Mouse (Mus musculus) forebrain, embryonic 15.5 days (tissue): ENCODE results near the gene Gpsm1. TPM values are rescaled to one million over a fixed set of nuclear protein-coding genes. Genes with fewer than 3 reads are reported as not detected.

Source experiments
- ATAC-seq: fragments of 200-750 bp; cut with Nextera tagmentation; replicated peaks from 2 replicates; pipeline ENCODE4 v1.8.0; 2017; ENCODE audit warnings: mild to moderate bottlenecking, moderate TSS enrichment, moderate library complexity
- H3K27ac ChIP-seq: fragments of 300-500 bp; sonication (generic); replicated peaks from 2 replicates; pipeline ENCODE4 v1.5.1; 2015; ENCODE audit warnings: mild to moderate bottlenecking, inconsistent platforms
- H3K27me3 ChIP-seq: fragments of 300-500 bp; sonication (generic); 2 replicates; pipeline ENCODE4 v1.6.1; 2015; ENCODE audit warnings: inconsistent platforms
- H3K36me3 ChIP-seq: fragments of 300-500 bp; sonication (generic); 2 replicates; pipeline ENCODE4 v1.6.1; 2015; ENCODE audit warnings: mild to moderate bottlenecking, inconsistent platforms
- H3K4me1 ChIP-seq: fragments of 300-500 bp; sonication (generic); 2 replicates; pipeline ENCODE4 v1.6.1; 2015; ENCODE audit warnings: inconsistent platforms
- H3K4me2 ChIP-seq: fragments of 300-500 bp; sonication (generic); replicated peaks from 2 replicates; pipeline ENCODE4 v1.6.1; 2015; ENCODE audit warnings: mild to moderate bottlenecking, inconsistent platforms
- H3K4me3 ChIP-seq: fragments of 300-500 bp; sonication (generic); 2 replicates; pipeline ENCODE4 v1.5.1; 2015; ENCODE audit warnings: mild to moderate bottlenecking, inconsistent platforms
- H3K9ac ChIP-seq: fragments of 300-500 bp; sonication (generic); replicated peaks from 2 replicates; pipeline ENCODE4 v1.6.1; 2015; ENCODE audit warnings: mild to moderate bottlenecking, inconsistent platforms
- H3K9me3 ChIP-seq: fragments of 300-500 bp; sonication (generic); 2 replicates; pipeline ENCODE4 v1.6.1; 2016; ENCODE audit warnings: inconsistent platforms
- WGBS: fragments of 180-500 bp; shearing (Covaris S2); methylation state at CpG from one replicate; pipeline ENCODE4 v1.1.7; 2015; ENCODE audit warnings: mixed read lengths; 5-methylcytosine and 5-hydroxymethylcytosine counted together
- polyA plus RNA-seq: library from polyadenylated mRNA; unstranded; fragments of >200 nt; fragmentation: Nextera tagmentation; extraction: Ambion mirVana; gene quantifications from 2 replicates; pipeline ENCODE4 v1.2.1, GENCODE M21; 2015

Gene Gpsm1
- polyA plus RNA-seq, 1 experiment from 2014 or later, result 151 TPM

DNA sequence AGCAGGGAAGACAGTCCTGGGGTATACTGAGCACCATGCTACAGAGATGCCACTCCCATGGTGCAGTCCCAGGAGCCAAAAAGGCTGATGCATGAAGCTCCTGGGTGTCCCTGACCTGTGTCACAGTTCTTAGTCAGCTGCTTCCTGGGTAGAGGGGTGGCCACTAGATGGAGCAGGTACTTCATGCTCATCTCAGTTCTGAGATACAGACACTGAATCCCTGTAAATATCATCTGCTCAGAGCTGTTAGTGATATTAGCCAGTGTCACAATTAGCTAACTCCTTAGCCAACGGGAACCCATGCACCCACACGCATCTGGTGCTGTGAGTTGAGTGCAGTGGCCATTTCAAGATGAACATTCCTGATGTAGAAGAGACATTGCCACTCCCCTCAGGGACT, 9.6 kb downstream of the Gpsm1 start:
- Histone ChIP-seq H3K4me3 (no peak overlapping the region), H3K4me2 (no peak overlapping the region), H3K36me3 (peaks cover 61% of the 10 kb centered on the region), H3K9me3 (no peaks in the 10 kb centered on the region), H3K4me1 (peaks cover 4% of the 10 kb centered on the region), H3K27me3 (no peaks in the 10 kb centered on the region), H3K9ac (no peak overlapping the region), H3K27ac (no peak overlapping the region)
- WGBS, result 91% methylated on average over 2 of the region's 2 CpGs
- no peak for ATAC-seq

DNA sequence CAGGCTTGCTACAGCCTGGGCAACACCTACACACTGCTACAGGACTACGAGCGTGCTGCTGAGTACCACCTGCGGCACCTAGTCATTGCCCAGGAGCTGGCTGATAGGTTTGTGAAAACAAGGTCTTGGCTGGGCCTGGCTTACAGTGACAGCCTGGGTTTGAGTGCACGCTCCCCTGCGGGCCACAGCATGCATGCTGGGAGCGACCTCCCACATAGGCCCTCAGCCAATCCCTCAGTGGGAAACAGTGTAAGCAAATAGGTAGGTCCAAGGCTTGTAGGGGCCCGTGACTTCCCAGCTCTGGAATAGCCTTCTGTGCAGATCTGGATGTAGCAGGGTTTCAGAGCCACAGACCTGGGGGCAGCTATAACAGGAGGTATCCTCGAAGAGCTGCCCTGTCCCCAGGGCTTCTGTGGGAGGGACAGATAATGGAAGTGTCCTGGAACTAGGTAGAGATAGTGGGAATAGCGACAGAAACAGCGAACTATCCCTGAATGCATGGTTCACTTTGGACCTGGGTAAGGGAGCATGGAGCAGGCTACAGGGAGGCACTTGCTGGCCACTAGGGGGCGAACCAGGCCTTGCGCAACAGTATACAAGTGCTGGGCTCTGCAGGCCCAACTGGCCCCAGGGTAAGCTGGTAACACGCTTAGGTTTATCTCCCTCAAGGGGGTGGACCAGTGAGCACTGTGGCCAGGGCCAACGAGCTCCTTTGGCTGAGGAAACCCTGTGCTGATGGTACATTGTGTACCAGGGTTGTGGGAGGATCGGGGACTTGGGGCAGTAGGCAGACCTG, 10.3 kb downstream of the Gpsm1 start:
- H3K36me3 ChIP-seq, result peaks cover 67% of the 10 kb centered on the region
- no peak overlapping the region for H3K27ac ChIP-seq
- H3K4me1 ChIP-seq, result no peaks in the 10 kb centered on the region
- no peak overlapping the region for H3K4me3 ChIP-seq
- H3K27me3 ChIP-seq, result no peaks in the 10 kb centered on the region
- peak; percentile 66; the same call in 1 of the 2 replicates for ATAC-seq
- H3K4me2 ChIP-seq, result no peak overlapping the region
- H3K9me3 ChIP-seq, result no peaks in the 10 kb centered on the region
- WGBS, result 67% methylated on average over 15 of the region's 15 CpGs
- no peak overlapping the region for H3K9ac ChIP-seq

DNA sequence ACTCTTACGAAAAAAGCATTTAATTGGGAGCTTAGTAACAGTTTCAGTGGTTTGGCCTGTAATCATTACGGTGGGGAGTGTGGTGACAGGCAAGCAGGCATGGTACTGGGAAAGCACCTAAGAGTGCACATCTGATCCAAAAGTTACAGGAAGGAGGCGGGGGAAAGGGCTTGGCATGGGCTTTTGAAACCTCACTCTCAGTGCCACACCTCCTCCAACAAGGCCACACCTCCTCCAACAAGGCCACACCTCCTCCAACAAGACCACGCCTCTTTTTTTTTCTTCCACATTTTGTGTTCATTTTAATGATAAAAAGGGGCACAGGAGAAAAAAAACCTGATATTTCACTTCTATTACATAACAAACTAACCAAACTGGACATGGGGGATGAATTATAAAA, 12.5 kb downstream of the Gpsm1 start:
- Histone ChIP-seq H3K27me3 (no peaks in the 10 kb centered on the region), H3K27ac (no peak overlapping the region), H3K36me3 (peaks cover 81% of the 10 kb centered on the region), H3K9me3 (no peaks in the 10 kb centered on the region), H3K4me3 (no peak overlapping the region), H3K9ac (no peak overlapping the region), H3K4me1 (no peaks in the 10 kb centered on the region), H3K4me2 (no peak overlapping the region)
- ATAC-seq, result no peak
- WGBS, result 86% methylated on average over 4 of the region's 4 CpGs

DNA sequence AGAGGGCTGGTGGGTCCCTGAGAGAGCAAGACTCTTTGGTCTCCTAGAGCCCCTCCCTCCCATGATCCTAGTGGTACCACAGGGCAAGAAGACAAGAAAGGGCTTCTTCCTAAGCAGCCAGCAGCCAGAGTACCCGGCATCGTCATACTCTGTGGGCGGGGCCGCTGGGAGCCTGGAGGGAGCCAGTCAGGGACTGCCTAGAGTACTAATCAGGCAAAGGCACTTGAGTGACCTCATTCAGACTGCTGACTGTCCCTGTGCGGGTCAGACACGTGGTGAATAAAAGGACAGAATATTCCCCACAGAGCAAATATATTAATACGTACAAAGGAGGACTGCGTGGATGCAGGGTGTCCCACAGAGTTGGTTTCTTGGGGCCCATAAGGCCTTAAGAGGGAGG, 14.1 kb downstream of the Gpsm1 start:
- H3K4me1 ChIP-seq, result no peaks in the 10 kb centered on the region
- no peaks in the 10 kb centered on the region for H3K9me3 ChIP-seq
- ATAC-seq, result no peak; the same call in 1 of the 2 replicates
- H3K9ac ChIP-seq, result no peak overlapping the region
- H3K36me3 ChIP-seq, result peaks cover 68% of the 10 kb centered on the region
- whole genome bisulfite sequencing, result 54% methylated on average over 8 of the region's 8 CpGs
- H3K4me2 ChIP-seq, result no peak overlapping the region
- H3K27ac ChIP-seq, result no peak overlapping the region
- no peaks in the 10 kb centered on the region for H3K27me3 ChIP-seq
- no peak overlapping the region for H3K4me3 ChIP-seq

DNA sequence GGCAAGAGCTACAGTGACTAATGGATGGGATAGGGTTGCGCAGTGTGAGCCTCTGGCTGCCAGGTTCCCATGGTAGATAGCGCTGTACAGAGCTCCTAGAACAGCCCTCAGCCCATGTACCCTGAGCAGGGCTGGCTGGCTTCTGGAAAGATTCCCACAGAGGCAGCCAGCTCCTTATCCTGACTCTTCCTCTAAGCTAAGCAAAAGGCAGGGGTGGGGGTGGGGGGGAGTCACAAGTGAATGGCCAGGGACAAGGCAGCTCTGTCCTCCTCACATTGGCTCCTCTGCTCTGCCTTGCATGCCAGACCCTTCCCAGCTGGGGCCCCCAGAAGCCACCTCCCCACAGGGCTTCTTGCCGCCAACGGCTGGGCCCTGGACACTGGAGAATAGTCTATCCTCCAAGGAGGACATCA, 14.7 kb downstream of the Gpsm1 start:
- Histone ChIP-seq H3K4me3 (no peak overlapping the region), H3K4me1 (no peaks in the 10 kb centered on the region), H3K4me2 (no peak overlapping the region), H3K9ac (no peak overlapping the region), H3K27ac (no peak overlapping the region), H3K9me3 (no peaks in the 10 kb centered on the region), H3K27me3 (no peaks in the 10 kb centered on the region), H3K36me3 (peaks cover 61% of the 10 kb centered on the region)
- WGBS, result 93% methylated on average over 4 of the region's 4 CpGs
- no peak for ATAC-seq

DNA sequence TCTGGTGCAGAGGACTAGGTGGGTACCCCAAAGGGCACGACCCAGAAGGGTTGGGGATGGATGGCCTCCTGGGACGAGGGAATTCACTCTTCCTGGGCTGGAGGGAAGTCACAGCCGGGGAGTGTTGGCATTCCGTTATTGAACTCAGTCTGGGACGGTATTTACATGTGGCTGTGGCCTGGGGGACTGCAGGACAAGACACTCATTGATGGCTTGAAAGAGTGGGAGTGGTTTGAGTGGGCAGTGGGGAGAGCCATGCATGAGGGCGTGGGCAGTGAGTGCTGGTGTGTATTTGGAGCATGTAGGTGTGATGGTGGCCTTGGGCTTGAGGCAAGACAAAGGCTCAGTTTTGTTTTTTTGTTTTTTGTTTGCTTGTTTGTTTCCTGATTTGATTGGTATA, 15.4 kb downstream of the Gpsm1 start:
- Histone ChIP-seq H3K27ac (no peak overlapping the region), H3K36me3 (peaks cover 55% of the 10 kb centered on the region)
- WGBS, result 84% methylated on average over 6 of the region's 6 CpGs

DNA sequence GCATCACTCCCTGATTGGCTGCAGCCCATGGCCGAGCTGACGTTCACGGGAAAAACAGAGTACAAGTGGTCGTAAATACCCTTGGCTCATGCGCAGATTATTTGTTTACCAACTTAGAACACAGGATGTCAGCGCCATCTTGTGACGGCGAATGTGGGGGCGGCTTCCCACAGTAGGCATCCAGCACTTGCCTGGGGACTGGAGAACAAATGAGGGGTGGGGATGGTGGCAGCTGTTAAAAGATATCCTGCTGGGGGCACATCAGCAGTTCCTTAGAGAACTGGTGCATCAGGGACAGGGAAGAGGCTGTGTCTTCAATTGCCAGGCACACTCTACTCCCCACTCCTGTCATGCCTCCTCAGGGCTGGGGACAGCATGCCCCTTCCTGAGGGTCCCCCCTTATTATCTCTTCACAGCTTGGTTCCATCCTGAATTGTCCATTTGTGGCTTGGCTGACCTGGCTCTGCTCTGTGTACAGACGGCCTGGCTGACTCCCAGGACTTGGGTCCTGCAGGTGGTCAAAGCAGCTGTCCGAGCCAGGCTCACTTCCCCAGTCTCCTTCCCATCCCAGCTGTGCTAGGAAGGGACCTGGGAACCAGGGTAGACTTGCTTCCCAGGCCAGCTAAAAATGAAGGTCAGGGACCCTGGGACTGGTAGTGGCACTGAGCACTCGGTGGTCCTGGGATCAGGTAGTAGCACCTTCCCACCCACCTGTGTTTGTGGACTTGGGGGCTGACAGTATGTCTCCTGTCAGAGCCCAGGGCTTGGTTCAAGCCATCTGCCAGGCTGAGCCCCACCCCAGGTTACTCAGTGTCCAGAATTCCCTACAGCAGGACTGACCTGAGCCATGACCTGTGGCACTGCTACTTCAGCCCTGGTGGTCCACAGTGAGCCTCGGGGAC, 23.2 kb downstream of the Gpsm1 start:
- no peak overlapping the region for H3K4me2 ChIP-seq
- H3K27ac ChIP-seq, result no peak overlapping the region
- H3K9me3 ChIP-seq, result no peaks in the 10 kb centered on the region
- no peak for ATAC-seq
- H3K4me3 ChIP-seq, result no peak overlapping the region
- no peak overlapping the region for H3K9ac ChIP-seq
- H3K27me3 ChIP-seq, result no peaks in the 10 kb centered on the region
- WGBS, result 76% methylated on average over 9 of the region's 13 CpGs
- peaks cover 36% of the 10 kb centered on the region for H3K36me3 ChIP-seq
- no peaks in the 10 kb centered on the region; the same call in 1 of the 2 replicates for H3K4me1 ChIP-seq

More for the DNA sequence above, 15.4 kb downstream of the Gpsm1 start:
- no peaks in the 10 kb centered on the region for H3K4me1 ChIP-seq
- 0 out of 2 replicates have a peak, but pooled peaks have one; percentile 37 for ATAC-seq
- no peak overlapping the region for H3K9ac ChIP-seq
- no peak overlapping the region for H3K4me2 ChIP-seq
- no peaks in the 10 kb centered on the region for H3K9me3 ChIP-seq
- no peak overlapping the region for H3K4me3 ChIP-seq
- H3K27me3 ChIP-seq, result no peaks in the 10 kb centered on the region

DNA sequence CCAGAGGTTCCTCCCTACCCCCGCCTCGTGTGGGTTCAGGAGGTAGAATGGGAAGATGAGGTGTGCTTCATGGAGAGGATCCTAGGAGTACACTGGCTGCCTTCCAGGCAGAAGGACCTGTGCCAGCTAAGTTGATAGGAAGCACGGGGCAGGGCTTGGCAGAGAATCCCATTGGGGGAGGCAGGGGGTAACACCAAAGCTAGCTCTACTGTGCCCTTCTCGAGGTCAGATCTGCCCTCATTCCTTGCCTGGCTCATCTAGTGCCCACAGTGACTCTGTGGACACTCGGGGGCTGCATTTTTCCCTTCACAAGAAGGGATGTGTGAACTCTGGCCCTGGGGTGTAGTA, 23.9 kb downstream of the Gpsm1 start:
- no peak for ATAC-seq
- Histone ChIP-seq H3K36me3 (peaks cover 42% of the 10 kb centered on the region), H3K9ac (no peak overlapping the region), H3K4me2 (no peak overlapping the region), H3K4me3 (no peak overlapping the region), H3K4me1 (no peaks in the 10 kb centered on the region; the same call in 1 of the 2 replicates), H3K9me3 (no peaks in the 10 kb centered on the region), H3K27me3 (no peaks in the 10 kb centered on the region), H3K27ac (no peak overlapping the region)
- WGBS, result 79% methylated on average over 5 of the region's 5 CpGs

DNA sequence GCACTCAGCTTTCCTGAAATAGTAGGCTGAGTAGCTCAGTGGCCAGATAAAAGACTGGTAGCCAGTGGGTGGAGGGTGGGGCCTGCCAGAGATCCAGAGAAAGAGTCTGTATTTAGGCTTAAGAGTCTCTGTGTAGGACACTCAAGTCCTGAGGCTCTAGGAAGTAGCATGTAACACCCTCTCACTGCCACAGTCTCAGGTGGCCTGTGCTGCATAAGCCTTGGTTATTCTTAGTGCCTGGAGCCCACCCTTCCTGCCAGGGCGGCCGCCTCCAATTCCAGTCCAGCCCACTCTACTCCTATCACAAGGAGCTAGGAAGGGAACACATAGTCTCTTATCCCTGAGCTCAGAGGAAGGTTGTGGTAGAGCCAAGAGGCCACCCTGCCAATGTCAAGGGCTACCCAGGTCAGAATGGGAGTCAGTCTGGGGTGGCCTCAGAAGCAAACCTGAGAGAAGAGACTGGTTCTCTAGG, 26.2 kb downstream of the Gpsm1 start:
- Histone ChIP-seq H3K27ac (no peak overlapping the region), H3K9ac (no peak overlapping the region)

DNA sequence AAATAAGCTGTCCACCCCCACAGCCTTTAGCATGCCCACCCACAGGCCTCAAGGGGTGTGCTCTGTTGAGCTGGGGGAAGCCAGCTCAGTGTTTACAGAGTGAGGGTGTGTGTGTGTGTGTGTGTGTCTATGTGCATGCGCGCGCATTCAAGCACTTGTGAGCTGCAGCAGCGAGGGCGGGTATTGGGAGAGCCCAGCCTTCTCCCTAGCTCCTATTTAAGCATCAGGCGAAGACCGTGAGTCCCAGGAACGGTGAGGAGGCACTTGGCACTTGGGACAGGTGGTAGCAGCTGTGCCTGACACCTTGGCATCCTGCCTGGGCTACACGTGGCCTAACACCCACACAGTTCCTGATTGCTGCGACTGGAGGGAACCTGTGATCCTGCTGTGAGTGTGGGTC, 26.7 kb downstream of the Gpsm1 start:
- Histone ChIP-seq H3K9ac (no peak overlapping the region), H3K27me3 (no peaks in the 10 kb centered on the region), H3K36me3 (peaks cover 69% of the 10 kb centered on the region), H3K4me2 (no peak overlapping the region), H3K4me1 (no peaks in the 10 kb centered on the region; the same call in 1 of the 2 replicates), H3K9me3 (no peaks in the 10 kb centered on the region), H3K4me3 (no peak overlapping the region), H3K27ac (no peak overlapping the region)
- WGBS, result 68% methylated on average over 10 of the region's 10 CpGs
- no peak for ATAC-seq

More for the DNA sequence above, 26.2 kb downstream of the Gpsm1 start:
- H3K27me3 ChIP-seq, result no peaks in the 10 kb centered on the region
- H3K4me1 ChIP-seq, result no peaks in the 10 kb centered on the region; the same call in 1 of the 2 replicates
- no peak overlapping the region for H3K4me3 ChIP-seq
- no peak overlapping the region for H3K4me2 ChIP-seq
- WGBS, result 93% methylated on average over 2 of the region's 2 CpGs
- peaks cover 64% of the 10 kb centered on the region for H3K36me3 ChIP-seq
- ATAC-seq, result no peak
- H3K9me3 ChIP-seq, result no peaks in the 10 kb centered on the region

DNA sequence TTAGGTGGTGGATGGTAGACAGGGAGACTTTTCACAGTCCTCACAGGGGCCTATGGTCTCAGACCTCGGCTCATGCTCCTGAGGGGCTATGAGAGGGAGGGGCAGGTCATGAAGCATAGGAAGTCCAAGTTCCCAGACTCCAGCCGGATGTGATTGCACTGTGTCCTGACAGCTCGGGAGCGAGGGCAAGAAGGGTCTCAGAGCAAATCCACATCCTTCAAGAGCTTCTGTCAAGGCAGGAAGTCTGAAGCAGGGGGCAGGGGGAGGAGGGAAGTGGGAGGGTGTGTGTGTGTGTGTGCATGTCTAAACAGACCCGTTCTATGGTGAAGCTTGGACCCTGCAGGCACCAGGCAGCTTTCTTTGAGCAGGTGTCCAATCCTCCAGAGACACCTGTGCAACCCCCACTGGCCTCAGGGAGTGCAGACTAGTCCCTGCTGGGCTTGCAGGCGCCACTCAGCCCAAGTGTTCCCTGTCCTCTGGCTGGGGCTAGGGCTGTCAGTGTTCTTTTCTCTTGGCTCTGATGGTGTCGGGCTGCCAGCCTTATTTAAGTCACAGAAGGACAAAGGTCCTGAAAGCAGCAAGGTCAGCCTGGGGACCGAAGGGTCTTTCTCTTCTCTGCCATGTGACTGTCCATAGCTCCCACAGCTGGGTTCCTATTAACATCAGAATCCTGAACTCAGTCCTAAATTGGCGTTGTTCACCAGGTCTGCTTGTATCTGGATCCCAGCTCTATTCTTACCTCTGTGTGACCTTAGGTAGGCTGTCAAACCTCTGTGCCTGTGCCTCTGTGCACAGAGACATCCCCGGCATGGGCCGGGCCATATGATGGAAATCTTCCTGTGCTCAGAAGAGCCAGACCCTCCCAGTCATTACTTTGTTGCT, 27.5 kb downstream of the Gpsm1 start:
- no peaks in the 10 kb centered on the region for H3K27me3 ChIP-seq
- H3K36me3 ChIP-seq, result peaks cover 77% of the 10 kb centered on the region
- no peak overlapping the region for H3K9ac ChIP-seq
- H3K9me3 ChIP-seq, result no peaks in the 10 kb centered on the region
- H3K4me1 ChIP-seq, result no peaks in the 10 kb centered on the region; the same call in 1 of the 2 replicates
- ATAC-seq, result no peak
- H3K4me3 ChIP-seq, result no peak overlapping the region
- H3K27ac ChIP-seq, result no peak overlapping the region
- 74% methylated on average over 11 of the region's 11 CpGs for WGBS
- H3K4me2 ChIP-seq, result no peak overlapping the region
